Mouse (Mus musculus): ENCODE data around the gene P4hb. TPM values are rescaled to one million over a fixed set of nuclear protein-coding genes. Genes with fewer than 3 reads are reported as not detected.

The P4hb gene
- total and polyA plus RNA-seq, 3 experiments = 563 to 1,152 (median 625) TPM

- no peak for TF ChIP-seq JUND (IDR thresholded peaks at IDR 0.05; ENCODE audit: low read depth, low read length)
- no peak for TF ChIP-seq UBTF (IDR thresholded peaks at IDR 0.05; ENCODE audit: borderline replicate concordance, insufficient read depth, low read depth, low read length)
- no peak for TF ChIP-seq SMC3 (IDR thresholded peaks at IDR 0.05; ENCODE audit: low read depth, low read length)
Measured at GRCm38 (mm10) chr11:120549168-120549945, 23.7 kb downstream of the P4hb start, which contains the start of gene Mcrip1 (continued).

GRCm38 (mm10) chr11:120548786-120549167 lies 24.3 kb downstream of the P4hb start:
- peaks cover 14% of the 10 kb centered on the region for H3K79me2 ChIP-seq (ENCODE audit: control insufficient read depth, insufficient read depth, low read length, poor library complexity)
- peaks cover 0 to 8% of the 10 kb centered on the region in 2 experiments; a peak in 3 of 4 replicates for H3K36me3 ChIP-seq (ENCODE audit: control insufficient read depth in 1 of 2, insufficient read depth in 2 of 2, low read length in 2 of 2)
- peak overlapping the region; percentile 63 for H3K27ac ChIP-seq (ENCODE audit: control insufficient read depth, low read depth, low read length)
- no peaks in the 10 kb centered on the region for H3K9me3 ChIP-seq (replicated peaks; ENCODE audit: insufficient read depth, low read length)
- peak overlapping the region; percentile 75 to 97 for H3K4me3 ChIP-seq (ENCODE audit: control insufficient read depth in 1 of 2, insufficient read depth in 1 of 2, low read depth in 2 of 2, low read length in 2 of 2)
- TF ChIP-seq GATA1 (IDR thresholded peaks at IDR 0.05; ENCODE audit: low read depth, low read length) = no peak
- no peak for TF ChIP-seq TAL1 (IDR thresholded peaks at IDR 0.05; ENCODE audit: low read length)
- TF ChIP-seq E2F4 (IDR thresholded peaks at IDR 0.05; ENCODE audit: borderline replicate concordance, low read depth, low read length) = 0 out of 2 replicates have a peak, but pooled peaks have one; percentile 35
- peak; percentile 12; the same call in 1 of the 2 replicates for TF ChIP-seq MXI1 (IDR thresholded peaks at IDR 0.05; ENCODE audit: low read depth, low read length)
- no peaks in the 10 kb centered on the region for H3K27me3 ChIP-seq (ENCODE audit: control insufficient read depth in 1 of 2, insufficient read depth in 2 of 2, low read length in 2 of 2)
- H3K9ac ChIP-seq (ENCODE audit: control insufficient read depth, low read depth, low read length, poor library complexity, severe bottlenecking) = peak overlapping the region; percentile 96
- no peak for DNase-seq (ENCODE audit: low read depth, low spot score)
- H3K4me1 ChIP-seq (ENCODE audit: control insufficient read depth in 1 of 2, insufficient read depth in 2 of 2, low read length in 2 of 2) = peaks cover 7 to 19% of the 10 kb centered on the region in 2 experiments

- no peak overlapping the region for H3K27ac ChIP-seq (ENCODE audit: control insufficient read depth, low read depth, low read length)
- peaks cover 14% of the 10 kb centered on the region for H3K79me2 ChIP-seq (ENCODE audit: control insufficient read depth, insufficient read depth, low read length, poor library complexity)
- no peak for TF ChIP-seq ELF1 (IDR thresholded peaks at IDR 0.05; ENCODE audit: low read depth, low read length)
- no peak for TF ChIP-seq EP300 (IDR thresholded peaks at IDR 0.05; ENCODE audit: low read depth in 1 of 2, low read length in 2 of 2)
- TF ChIP-seq TCF12 (IDR thresholded peaks at IDR 0.05; ENCODE audit: low read depth, low read length) = no peak
- no peak for TF ChIP-seq USF2 (IDR thresholded peaks at IDR 0.05; ENCODE audit: borderline replicate concordance in 1 of 2, insufficient read depth in 1 of 2, low read depth in 1 of 2, low read length in 2 of 2)
- no peak for TF ChIP-seq HCFC1 (IDR thresholded peaks at IDR 0.05; ENCODE audit: low read depth, low read length)
- no peak for TF ChIP-seq MAFK (IDR thresholded peaks at IDR 0.05; ENCODE audit: borderline replicate concordance, low read depth, low read length)
- TF ChIP-seq SMC3 (IDR thresholded peaks at IDR 0.05; ENCODE audit: low read depth, low read length) = no peak
- peaks cover 7 to 19% of the 10 kb centered on the region in 2 experiments for H3K4me1 ChIP-seq (ENCODE audit: control insufficient read depth in 1 of 2, insufficient read depth in 2 of 2, low read length in 2 of 2)
- H3K9me3 ChIP-seq (replicated peaks; ENCODE audit: insufficient read depth, low read length) = no peaks in the 10 kb centered on the region
- peak overlapping the region in 1 of 2 experiments; percentile 75; a peak in 2 of 4 replicates for H3K4me3 ChIP-seq (ENCODE audit: control insufficient read depth in 1 of 2, insufficient read depth in 1 of 2, low read depth in 2 of 2, low read length in 2 of 2)
- DNase-seq (ENCODE audit: low read depth, low spot score) = no peak
- no peaks in the 10 kb centered on the region for H3K27me3 ChIP-seq (ENCODE audit: control insufficient read depth in 1 of 2, insufficient read depth in 2 of 2, low read length in 2 of 2)
- peaks cover 0 to 8% of the 10 kb centered on the region in 2 experiments; a peak in 3 of 4 replicates for H3K36me3 ChIP-seq (ENCODE audit: control insufficient read depth in 1 of 2, insufficient read depth in 2 of 2, low read length in 2 of 2)
- no peak overlapping the region; the same call in 1 of the 2 replicates for H3K9ac ChIP-seq (ENCODE audit: control insufficient read depth, low read depth, low read length, poor library complexity, severe bottlenecking)
Measured at GRCm38 (mm10) chr11:120548214-120548613, 24.8 kb downstream of the P4hb start.
